Mouse (Mus musculus): ENCODE data around the gene Zfp420.

Gene Zfp420

DNA sequence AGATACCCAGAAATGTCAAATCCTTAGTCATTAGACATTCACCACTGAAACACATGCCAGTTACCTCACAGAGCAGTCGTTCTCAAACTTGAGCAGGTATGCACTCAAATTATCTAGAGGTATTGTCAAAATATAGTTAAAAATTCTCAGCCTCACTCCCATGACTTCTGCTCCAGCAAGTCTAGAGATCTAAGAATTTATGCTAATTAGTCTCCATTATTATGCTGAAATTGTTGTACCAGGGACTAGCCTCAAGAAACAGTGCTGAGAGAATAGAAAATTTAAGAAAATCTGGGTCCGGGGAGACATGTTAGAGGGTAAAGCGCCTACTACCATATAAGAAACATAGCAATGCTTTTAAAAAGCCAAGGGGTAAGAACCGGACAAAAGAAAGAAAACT, 44.3 kb downstream of the Zfp420 start:
- no peak for DNase-seq

DNA sequence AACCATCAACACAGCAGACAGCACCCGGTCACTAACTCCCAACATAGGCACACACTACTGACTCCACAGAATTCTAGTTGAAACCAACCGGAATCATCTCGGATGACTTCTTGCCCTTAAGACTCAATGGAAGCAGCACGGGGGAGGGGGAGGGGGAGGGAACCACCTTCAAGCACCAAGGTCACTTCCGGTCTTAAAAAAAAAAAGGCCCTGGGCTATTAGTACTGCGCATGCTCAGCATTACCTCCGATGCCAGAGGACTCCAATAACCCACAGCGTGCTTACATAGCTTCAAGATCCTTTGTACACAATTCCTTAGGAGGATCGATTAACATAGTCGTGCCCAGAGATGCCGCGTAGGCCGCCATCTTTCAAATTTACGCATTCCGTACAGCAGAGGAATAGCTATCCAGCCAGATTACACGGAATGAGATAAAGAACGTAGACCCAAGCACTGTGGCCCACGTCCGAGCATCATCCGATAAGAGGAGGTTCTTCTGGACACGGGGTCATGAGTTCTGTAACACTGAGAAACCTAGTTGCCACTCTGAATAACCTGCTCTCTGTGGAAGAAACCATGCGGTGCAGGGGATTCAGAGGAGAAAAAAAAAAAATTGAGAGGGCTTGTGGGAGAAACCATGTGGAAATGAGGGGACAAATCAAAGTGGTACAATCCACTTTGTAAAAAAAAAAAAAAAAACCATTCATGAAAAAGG, 46.3 kb downstream of the Zfp420 start, which contains the start of gene Zfp27:
Gene Zfp27 (minus strand): TSS at position 607 of the 716 bp plus-strand sequence.
- DNase-seq, result peak; percentile 86

DNA sequence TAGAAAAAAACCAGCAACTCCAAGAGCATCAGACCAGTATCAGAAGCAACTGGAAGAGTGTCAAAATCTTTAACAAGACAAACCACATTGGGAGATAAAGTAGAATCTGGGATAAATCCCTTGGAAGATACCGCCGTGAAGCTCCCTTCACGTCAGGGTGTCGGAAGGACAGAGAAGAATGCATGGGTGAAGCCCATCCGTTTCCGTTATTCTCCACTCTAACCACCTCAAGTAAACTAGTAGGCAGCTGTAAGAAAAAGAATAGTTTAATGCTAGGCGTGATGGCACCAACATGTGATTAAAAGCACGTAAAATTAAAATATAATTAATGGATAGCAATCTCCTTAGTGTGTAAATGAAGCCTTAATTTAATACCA, 46.9 kb downstream of the Zfp420 start:
- DNase-seq, result no peak

- no peak for DNase-seq
Observed at GRCm38 (mm10) chr7:29907206-29907605, 47.4 kb downstream of the Zfp420 start.

DNA sequence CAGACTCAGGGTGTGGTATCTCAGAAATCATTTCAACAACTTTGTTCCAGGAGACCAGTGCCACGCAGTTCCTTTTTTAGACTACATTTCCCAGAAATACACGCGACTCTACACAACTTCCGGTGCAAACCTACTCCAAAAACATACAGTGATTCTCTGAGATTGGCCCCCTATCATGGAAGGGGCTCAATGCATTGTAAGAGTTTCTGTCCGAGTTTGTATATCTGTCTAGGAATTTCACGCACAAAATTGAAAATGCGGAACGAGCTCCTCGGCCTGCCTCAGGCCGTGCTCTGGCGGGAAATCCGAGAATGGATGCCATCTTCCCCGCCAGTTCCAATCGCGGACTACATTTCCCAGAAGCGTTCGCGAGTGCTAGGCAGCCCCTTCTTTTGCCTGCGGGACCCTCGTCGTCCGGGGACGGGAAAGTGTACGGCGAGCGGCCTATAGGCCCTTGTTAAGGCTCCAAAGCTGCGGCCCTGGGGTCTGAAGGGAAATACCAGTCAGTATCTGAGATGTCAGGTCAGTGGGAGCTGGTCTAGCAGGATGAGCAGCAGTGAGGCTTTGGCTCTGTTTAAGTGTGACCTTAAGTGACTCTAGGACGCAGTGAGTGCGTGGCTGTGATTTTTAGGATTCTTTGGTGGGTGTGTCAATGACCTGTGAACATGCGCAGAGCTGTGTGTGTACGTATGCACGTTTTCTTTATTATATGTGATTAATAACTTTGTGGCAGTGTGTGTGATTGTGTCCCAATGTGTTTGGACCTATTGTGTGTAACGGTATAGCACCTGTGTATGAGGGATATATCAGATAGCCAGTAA, 48.6 kb downstream of the Zfp420 start, which contains the start of gene Zfp383:
Gene Zfp383 (plus strand): TSS at position 94 of the 821 bp plus-strand sequence.
- DNase-seq, result peak; percentile 74

GRCm38 (mm10) chr7:29910252-29910651, 50.5 kb downstream of the Zfp420 start:
- DNase-seq, result no peak

GRCm38 (mm10) chr7:29912172-29912571, 52.4 kb downstream of the Zfp420 start:
- DNase-seq, result no peak

- DNase-seq, result no peak
Observed at GRCm38 (mm10) chr7:29917371-29918061, 57.7 kb downstream of the Zfp420 start.

- DNase-seq, result no peak
Observed at GRCm38 (mm10) chr7:29918062-29918453, 58.3 kb downstream of the Zfp420 start.

GRCm38 (mm10) chr7:29921439-29922093, 61.8 kb downstream of the Zfp420 start:
- DNase-seq, result no peak

GRCm38 (mm10) chr7:29922780-29923179, 63.0 kb downstream of the Zfp420 start:
- DNase-seq, result no peak
